Mouse (Mus musculus) kidney, adult 2 months (tissue): Measurements from ENCODE around the gene Maea.

ENCODE experiments used
- CTCF ChIP-seq: fragments of 200-500 bp; conservative IDR thresholded peaks from 2 replicates; pipeline ENCODE4 v1.5.1; 2011; ENCODE audit warnings: low read depth, mild to moderate bottlenecking, control low read depth, low read length, moderate library complexity, mixed read lengths; ENCODE audit not compliant: insufficient read depth, insufficient read length
- POLR2A ChIP-seq: fragments of 200-500 bp; IDR thresholded peaks from one replicate; pipeline ENCODE4 v1.6.1; 2011; ENCODE audit warnings: low read depth, low read length, control low read depth

- TF ChIP-seq CTCF (peak; percentile 100; the same call in 1 of the 2 replicates), POLR2A (no peak)
Observed at GRCm38 (mm10) chr5:33393803-33394202, 58.5 kb downstream of the Maea start.
